In the genomic region with DNA sequence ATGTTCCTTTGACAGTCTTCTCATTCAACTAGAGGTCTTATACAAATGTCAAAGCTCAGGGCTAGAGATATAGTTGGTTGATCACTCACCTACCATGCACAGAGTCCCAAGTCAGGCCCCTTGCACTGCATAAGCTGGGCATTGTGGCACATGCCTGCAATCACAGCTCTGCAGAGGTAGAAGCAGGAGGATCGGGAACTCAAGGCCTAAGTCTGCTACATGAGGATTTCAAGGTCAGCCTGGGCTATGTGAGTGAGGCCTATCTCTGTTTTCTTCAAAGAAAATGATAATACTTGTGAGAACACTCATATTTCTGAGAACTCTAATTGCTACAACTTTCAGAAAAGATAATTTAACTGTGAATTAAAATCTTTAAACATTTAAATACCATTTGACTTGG, we compare ENCODE assay signal across 23 mouse cellular contexts. TPM values are rescaled to one million over a fixed set of nuclear protein-coding genes. Genes with fewer than 3 reads are reported as not detected.
"Had no signal": no experiment of that assay in that cellular context is flagged by ENCODE, and none has a peak within 500 bp of the region (broad histone marks: within the 10 kb centered on the region; RNA-seq: fewer than 3 reads in every experiment).

No protein-coding gene starts in this region.

- DNase-seq: gastrocnemius, postnatal 14 days; gastrocnemius, postnatal 36 days; heart, adult 18-20 months; heart, postnatal 10 days; heart, postnatal 36 days; kidney, adult 11 months; kidney, adult 2 months; kidney, adult 9 months; kidney, postnatal 14 days; kidney, postnatal 36 days; layer of hippocampus, adult 9-11 months; layer of hippocampus, postnatal 36 days; left cerebral cortex, postnatal 4 days had no signal

- H3K4me3 ChIP-seq: heart, embryonic 10.5 days; heart, embryonic 12.5 days; hindbrain, embryonic 13.5 days; hindbrain, embryonic 15.5 days; kidney, embryonic 15.5 days; limb, embryonic 13.5 days; limb, embryonic 15.5 days had no signal

- H3K27ac ChIP-seq: heart, embryonic 10.5 days; hindbrain, embryonic 13.5 days; hindbrain, embryonic 15.5 days; hindbrain, postnatal 0 days; kidney, embryonic 15.5 days; kidney, postnatal 0 days; limb, embryonic 13.5 days; limb, embryonic 15.5 days had no signal

- H3K27me3 ChIP-seq: heart, embryonic 12.5 days; hindbrain, embryonic 13.5 days; hindbrain, embryonic 15.5 days had no signal

RNA-seq across cellular contexts. Expression of gene 9030612E09Rik, which starts 8.4 kb away (rescaled TPM):
- polyA plus RNA-seq: liver, adult 2 months had no signal
